9 mouse cellular contexts compared by ENCODE assay signal in the genomic region with DNA sequence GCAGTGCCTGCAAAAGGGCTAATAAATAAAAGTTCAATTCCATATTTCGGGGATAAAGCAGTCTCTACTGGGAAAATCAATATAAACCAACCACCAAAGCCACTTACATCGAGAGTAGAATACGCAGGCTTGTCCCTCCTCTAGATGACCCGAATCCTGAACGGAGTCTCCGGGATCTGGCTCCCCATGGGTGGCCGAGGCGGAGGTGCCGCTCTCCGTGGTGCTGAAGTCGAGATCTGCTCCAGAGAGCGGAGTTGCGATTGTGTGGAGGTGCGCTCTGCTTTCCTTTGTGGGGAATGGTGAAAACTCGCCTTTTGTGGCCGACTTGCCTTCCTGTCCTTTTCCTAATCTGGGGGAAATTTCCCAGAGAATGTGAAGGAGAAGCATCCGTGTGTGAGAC. TPM values are rescaled to one million over a fixed set of nuclear protein-coding genes. Genes with fewer than 3 reads are reported as not detected.
A peak's percentile ranks its signal among the peaks of the same experiment; 100 is the strongest.
DNase-seq lines count a peak whose midpoint lies in the region; ATAC-seq and TF ChIP-seq lines count a peak whose summit lies in the region.
"Had no signal": no experiment of that assay in that cellular context is flagged by ENCODE, and none has a peak within 500 bp of the region (broad histone marks: within the 10 kb centered on the region; RNA-seq: fewer than 3 reads in every experiment).

No protein-coding gene starts in this region.

- no peak for TF ChIP-seq CTCF in heart, adult 2 months (IDR thresholded peaks at IDR 0.05)
- TF ChIP-seq CTCF in MEL (IDR thresholded peaks at IDR 0.05 in 2 of 3, conservative IDR thresholded peaks at IDR 0.05 in 1 of 3; ENCODE audit: control insufficient read depth in 1 of 3, insufficient read depth in 1 of 3, low read depth in 2 of 3, low read length in 3 of 3, poor library complexity in 1 of 3, severe bottlenecking in 1 of 3): no peak

- no peak for TF ChIP-seq EP300 in heart, adult 2 months (IDR thresholded peaks at IDR 0.05; ENCODE audit: insufficient read depth, low read depth, low read length)
- no peak for TF ChIP-seq EP300 in MEL (IDR thresholded peaks at IDR 0.05; ENCODE audit: low read depth in 1 of 2, low read length in 2 of 2)

- 0 out of 2 replicates have a peak, but pooled peaks have one; percentile 22 for ATAC-seq in granulocyte monocyte progenitor cell, adult 5-6 weeks (replicated peaks; ENCODE audit: poor library complexity, severe bottlenecking)
- no peak for ATAC-seq in limb, embryonic 11.5 days (ENCODE audit: insufficient number of reproducible peaks, low FRiP score, low TSS enrichment, low read depth)
- ATAC-seq in neural tube, embryonic 12.5 days (ENCODE audit: low FRiP score, low read depth): no peak

- TF ChIP-seq RAD21 in MEL (IDR thresholded peaks at IDR 0.05; ENCODE audit: low read depth, low read length): no peak

- no peak for TF ChIP-seq POLR2A in heart, adult 2 months (IDR thresholded peaks at IDR 0.05; ENCODE audit: insufficient read depth, low read depth, low read length)
- TF ChIP-seq POLR2A in MEL (IDR thresholded peaks at IDR 0.05; ENCODE audit: control insufficient read depth in 1 of 2, insufficient read depth in 1 of 2, low read depth in 1 of 2, low read length in 2 of 2, poor library complexity in 1 of 2): no peak

- H3K9ac ChIP-seq in heart, adult 2 months (ENCODE audit: low read depth, low read length): no peak overlapping the region
- no peak overlapping the region for H3K9ac ChIP-seq in MEL (ENCODE audit: control insufficient read depth, low read depth, low read length, poor library complexity, severe bottlenecking)
- H3K9ac ChIP-seq in limb, embryonic 11.5 days (ENCODE audit: low read length): no peak overlapping the region
- H3K9ac ChIP-seq in neural tube, embryonic 12.5 days: no peak overlapping the region

- H3K9me3 ChIP-seq in MEL (replicated peaks; ENCODE audit: insufficient read depth, low read length): no peaks in the 10 kb centered on the region
- no peaks in the 10 kb centered on the region for H3K9me3 ChIP-seq in limb, embryonic 11.5 days (ENCODE audit: control insufficient read depth, low read length)
- H3K9me3 ChIP-seq in neural tube, embryonic 12.5 days: no peaks in the 10 kb centered on the region

- DNase-seq in heart, adult 2 months: peak; percentile 13 to 63
- DNase-seq in heart, postnatal 25 days (ENCODE audit: low spot score): no peak
- peak; percentile 4 for DNase-seq in MEL (ENCODE audit: low read depth, low spot score)
- peak; percentile 13 to 21 for DNase-seq in cerebellum, postnatal 36 days
- peak; percentile 92 for DNase-seq in limb, embryonic 11.5 days (ENCODE audit: low spot score)
- DNase-seq in MN1 (ENCODE audit: low spot score): no peak

- no peaks in the 10 kb centered on the region for H3K4me1 ChIP-seq in heart, adult 2 months (ENCODE audit: control insufficient read depth, insufficient read depth, low read length)
- H3K4me1 ChIP-seq in MEL (ENCODE audit: control insufficient read depth in 1 of 2, insufficient read depth in 2 of 2, low read length in 2 of 2): no peaks in the 10 kb centered on the region
- H3K4me1 ChIP-seq in limb, embryonic 11.5 days (ENCODE audit: control insufficient read depth, insufficient read depth, low read length): no peaks in the 10 kb centered on the region
- H3K4me1 ChIP-seq in neural tube, embryonic 12.5 days: no peaks in the 10 kb centered on the region

- H3K27me3 ChIP-seq in heart, adult 2 months (ENCODE audit: control insufficient read depth, insufficient read depth, low read length): no peaks in the 10 kb centered on the region
- no peaks in the 10 kb centered on the region for H3K27me3 ChIP-seq in MEL (ENCODE audit: control insufficient read depth in 1 of 2, insufficient read depth in 2 of 2, low read length in 2 of 2)
- H3K27me3 ChIP-seq in limb, embryonic 11.5 days (ENCODE audit: control insufficient read depth, insufficient read depth, low read length): no peaks in the 10 kb centered on the region
- H3K27me3 ChIP-seq in neural tube, embryonic 12.5 days (replicated peaks): 0 out of 2 replicates have a peak, but pooled peaks cover 4% of the 10 kb centered on the region

- no peak overlapping the region for H3K4me3 ChIP-seq in heart, adult 2 months
- no peak overlapping the region for H3K4me3 ChIP-seq in MEL (ENCODE audit: control insufficient read depth in 1 of 2, insufficient read depth in 1 of 2, low read depth in 2 of 2, low read length in 2 of 2)
- H3K4me3 ChIP-seq in limb, embryonic 11.5 days (ENCODE audit: low read depth, low read length): no peak overlapping the region
- H3K4me3 ChIP-seq in neural tube, embryonic 12.5 days: 0 out of 2 replicates have a peak overlapping the region, but pooled peaks have one; percentile 14

- no peaks in the 10 kb centered on the region for H3K79me2 ChIP-seq in heart, adult 2 months (replicated peaks; ENCODE audit: control insufficient read depth, insufficient read depth, low read length)
- no peaks in the 10 kb centered on the region for H3K79me2 ChIP-seq in MEL (ENCODE audit: control insufficient read depth, insufficient read depth, low read length, poor library complexity)

- intact Hi-C loops in heart, adult 2 months (cut with DNase I): no loop called here
- intact Hi-C loops in heart, postnatal 25 days (cut with DNase I): no loop called here

- WGBS in heart, adult 2 months: 6% methylated on average over 17 of the region's 17 CpGs
- WGBS in limb, embryonic 11.5 days: 2% methylated on average over 17 of the region's 17 CpGs
- whole genome bisulfite sequencing in neural tube, embryonic 12.5 days: 4% methylated on average over 17 of the region's 17 CpGs

- no peak overlapping the region for H3K27ac ChIP-seq in heart, adult 2 months
- H3K27ac ChIP-seq in MEL (ENCODE audit: control insufficient read depth, low read depth, low read length): no peak overlapping the region
- H3K27ac ChIP-seq in limb, embryonic 11.5 days (replicated peaks; ENCODE audit: low read depth, low read length): no peak overlapping the region
- H3K27ac ChIP-seq in neural tube, embryonic 12.5 days: no peak overlapping the region

- H3K4me2 ChIP-seq in limb, embryonic 11.5 days (ENCODE audit: low read depth, severe bottlenecking): no peak overlapping the region
- H3K4me2 ChIP-seq in neural tube, embryonic 12.5 days (replicated peaks): peak overlapping the region; percentile 41; the same call in 1 of the 2 replicates

- H3K36me3 ChIP-seq in heart, adult 2 months (ENCODE audit: control insufficient read depth, insufficient read depth, low read length): no peaks in the 10 kb centered on the region
- H3K36me3 ChIP-seq in MEL (ENCODE audit: control insufficient read depth in 1 of 2, insufficient read depth in 2 of 2, low read length in 2 of 2): no peaks in the 10 kb centered on the region
- no peaks in the 10 kb centered on the region for H3K36me3 ChIP-seq in limb, embryonic 11.5 days (ENCODE audit: control insufficient read depth, insufficient read depth, low read length)
- no peaks in the 10 kb centered on the region for H3K36me3 ChIP-seq in neural tube, embryonic 12.5 days

TF ChIP-seq in MEL, 35 proteins besides CTCF, POLR2A, EP300 and RAD21:
- TF ChIP-seq SMC3 (IDR thresholded peaks at IDR 0.05; ENCODE audit: low read depth, low read length) (no peak), CHD2 (IDR thresholded peaks at IDR 0.05; ENCODE audit: low read length) (no peak), MYC (IDR thresholded peaks at IDR 0.05; ENCODE audit: low read depth, low read length) (no peak), MAX (IDR thresholded peaks at IDR 0.05; ENCODE audit: low read length) (no peak), NRF1 (IDR thresholded peaks at IDR 0.05; ENCODE audit: insufficient read depth, low read depth, low read length, poor library complexity, severe bottlenecking) (no peak), ELF1 (IDR thresholded peaks at IDR 0.05; ENCODE audit: low read depth, low read length) (no peak), MXI1 (IDR thresholded peaks at IDR 0.05; ENCODE audit: low read depth, low read length) (no peak), HCFC1 (IDR thresholded peaks at IDR 0.05; ENCODE audit: low read depth, low read length) (no peak), GABPA (IDR thresholded peaks at IDR 0.05; ENCODE audit: low read depth, low read length) (no peak)
TF ChIP-seq in MEL: peak in this region for 0.

RNA-seq across cellular contexts. Expression of gene Trpc7, which starts 0.4 kb away (rescaled TPM):
- not detected for total RNA-seq in heart, adult 2 months (2021)
- polyA plus RNA-seq in heart, adult 2 months (2012; rRNA removed): not detected in 2 replicates
- total RNA-seq in heart, postnatal 25 days (2021): not detected
- not detected in 2 replicates for total RNA-seq in MEL (2012; rRNA removed)
- polyA plus RNA-seq in MEL (2012; ENCODE audit: insufficient read depth in 1 of 2, insufficient read length in 2 of 2, low read depth in 1 of 2, low replicate concordance in 2 of 2, missing spikeins in 1 of 2): not detected
- total RNA-seq in granulocyte monocyte progenitor cell, adult 5-6 weeks (2014; fragmentation: Nextera tagmentation): not detected in 2 replicates
- not detected in 2 replicates for total RNA-seq in granulocyte monocyte progenitor cell, adult 5-6 weeks (2017)
- polyA plus RNA-seq in limb, embryonic 11.5 days (2014; fragmentation: Nextera tagmentation; extraction: Ambion mirVana): 0.04 TPM in 1 of 2 replicates, not detected in the other
- 0.24 and 0.36 TPM in 2 replicates for polyA plus RNA-seq in neural tube, embryonic 12.5 days (2016; fragmentation: Nextera tagmentation; extraction: Ambion mirVana)
- polyA plus RNA-seq: gonadal fat pad, adult 2 months had no signal

Comparison
In these comparisons a context has a peak if more than half of its experiments do, and no peak if none do; other contexts are left out.
1. DNase-seq: peak in heart, adult 2 months (2 of 2), MEL (single experiment), cerebellum, postnatal 36 days (2 of 2) and limb, embryonic 11.5 days (single experiment); none in heart, postnatal 25 days (single experiment) and MN1 (single experiment).